Mouse (Mus musculus) kidney, adult 8-10 months (tissue): ENCODE results near the gene Kctd2.
"Not testable (repeated sequence)": the region's sequence is repeated elsewhere in the genome, so short reads cannot be mapped to it uniquely, and the experiment has no call there.

ENCODE experiments used
- DNase-seq, 2 experiments: peaks; one replicate each; pipeline ENCODE4 v3.0.0; 2022

Gene Kctd2

GRCm38 (mm10) chr11:115475025-115475757, 55.3 kb downstream of the Kctd2 start, which contains the start of gene Armc7:
Gene Armc7 (plus strand): TSS chr11:115475667.
- DNase-seq = peak; percentile 95 to 97

GRCm38 (mm10) chr11:115475758-115476237, 55.9 kb downstream of the Kctd2 start:
- no peak for DNase-seq

- DNase-seq = not testable (repeated sequence)
Observed at GRCm38 (mm10) chr11:115476630-115477029, 56.7 kb downstream of the Kctd2 start.

- not testable (repeated sequence) for DNase-seq
Observed at GRCm38 (mm10) chr11:115477388-115477787, 57.5 kb downstream of the Kctd2 start.

- no peak for DNase-seq
Observed at GRCm38 (mm10) chr11:115478296-115478938, 58.5 kb downstream of the Kctd2 start.
